Mouse (Mus musculus): ENCODE data around the gene Taar7d. TPM values are rescaled to one million over a fixed set of nuclear protein-coding genes. Genes with fewer than 3 reads are reported as not detected.

Gene Taar7d
- not detected in 2 replicates for polyA plus RNA-seq (2015; fragmentation: Nextera tagmentation; extraction: Ambion mirVana)

DNA sequence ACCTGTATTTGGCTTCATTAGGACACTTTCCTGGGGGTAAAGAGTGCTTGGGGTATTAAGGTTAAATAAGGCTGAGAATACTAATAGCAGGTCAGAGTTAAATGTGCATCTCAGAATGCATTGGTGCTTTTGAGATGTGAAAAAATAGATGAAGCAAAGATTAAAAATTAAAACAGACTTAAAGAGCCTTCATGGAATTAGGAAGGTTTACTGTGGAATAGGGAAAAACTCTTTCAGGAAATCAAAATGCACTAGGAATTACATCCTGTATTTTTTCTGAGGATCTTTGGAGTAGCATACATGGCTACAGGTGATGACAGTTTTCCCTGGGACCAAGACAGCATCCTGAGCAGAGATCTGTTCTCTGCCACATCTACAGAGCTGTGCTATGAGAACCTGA, at the start of gene Taar7d:
Gene Taar7d (plus strand): TSS at position 301 of the 400 bp plus-strand sequence.
- no peak for ATAC-seq (ENCODE audit: low read depth)
- Histone ChIP-seq H3K27ac (ENCODE audit: low read length) (no peak within 1 kb of the TSS), H3K36me3 (ENCODE audit: control insufficient read depth, insufficient read depth, low read length) (no peaks in the 10 kb centered on the region), H3K9me3 (ENCODE audit: control insufficient read depth, low read length) (no peaks in the 10 kb centered on the region), H3K27me3 (ENCODE audit: control insufficient read depth, insufficient read depth, low read depth, low read length) (no peaks in the 10 kb centered on the region), H3K9ac (ENCODE audit: low read length) (no peak within 1 kb of the TSS), H3K4me2 (ENCODE audit: low read depth, low read length) (no peak within 1 kb of the TSS), H3K4me3 (ENCODE audit: low read length) (no peak within 1 kb of the TSS), H3K4me1 (replicated peaks; ENCODE audit: control insufficient read depth, insufficient read depth, low read length) (no peaks in the 10 kb centered on the region)

- H3K4me1 ChIP-seq (replicated peaks; ENCODE audit: control insufficient read depth, insufficient read depth, low read length), result no peaks in the 10 kb centered on the region
- no peak for ATAC-seq (ENCODE audit: low read depth)
- H3K27me3 ChIP-seq (ENCODE audit: control insufficient read depth, insufficient read depth, low read depth, low read length), result no peaks in the 10 kb centered on the region
- no peak overlapping the region for H3K27ac ChIP-seq (ENCODE audit: low read length)
- H3K4me3 ChIP-seq (ENCODE audit: low read length), result no peak overlapping the region
- no peak overlapping the region for H3K4me2 ChIP-seq (ENCODE audit: low read depth, low read length)
- no peaks in the 10 kb centered on the region for H3K9me3 ChIP-seq (ENCODE audit: control insufficient read depth, low read length)
- no peaks in the 10 kb centered on the region for H3K36me3 ChIP-seq (ENCODE audit: control insufficient read depth, insufficient read depth, low read length)
- 54% methylated on average over 4 of the region's 4 CpGs for WGBS
- no peak overlapping the region for H3K9ac ChIP-seq (ENCODE audit: low read length)
These were observed 49.1 kb upstream of the Taar7d start for GRCm38 (mm10) chr10:23977958-23978357.

- Histone ChIP-seq H3K27me3 (ENCODE audit: control insufficient read depth, insufficient read depth, low read depth, low read length) (no peaks in the 10 kb centered on the region), H3K27ac (ENCODE audit: low read length) (no peak overlapping the region), H3K4me1 (replicated peaks; ENCODE audit: control insufficient read depth, insufficient read depth, low read length) (no peaks in the 10 kb centered on the region), H3K9me3 (ENCODE audit: control insufficient read depth, low read length) (no peaks in the 10 kb centered on the region), H3K4me3 (ENCODE audit: low read length) (no peak overlapping the region), H3K4me2 (ENCODE audit: low read depth, low read length) (no peak overlapping the region), H3K36me3 (ENCODE audit: control insufficient read depth, insufficient read depth, low read length) (no peaks in the 10 kb centered on the region), H3K9ac (ENCODE audit: low read length) (no peak overlapping the region)
- ATAC-seq (ENCODE audit: low read depth), result peak; percentile 54
- WGBS, result 34% methylated on average over 15 of the region's 16 CpGs
These were observed 47.9 kb upstream of the Taar7d start for GRCm38 (mm10) chr10:23978901-23979705.

- Histone ChIP-seq H3K4me2 (ENCODE audit: low read depth, low read length) (no peak within 1 kb of the TSS), H3K4me3 (ENCODE audit: low read length) (no peak within 1 kb of the TSS), H3K27me3 (ENCODE audit: control insufficient read depth, insufficient read depth, low read depth, low read length) (no peaks in the 10 kb centered on the region), H3K36me3 (ENCODE audit: control insufficient read depth, insufficient read depth, low read length) (no peaks in the 10 kb centered on the region), H3K4me1 (replicated peaks; ENCODE audit: control insufficient read depth, insufficient read depth, low read length) (no peaks in the 10 kb centered on the region), H3K9me3 (ENCODE audit: control insufficient read depth, low read length) (no peaks in the 10 kb centered on the region), H3K9ac (ENCODE audit: low read length) (no peak within 1 kb of the TSS), H3K27ac (ENCODE audit: low read length) (no peak within 1 kb of the TSS)
- no peak for ATAC-seq (ENCODE audit: low read depth)
- 65% methylated on average over 8 of the region's 8 CpGs for WGBS
These were observed 41.5 kb upstream of the Taar7d start, which contains the start of gene Taar6 for GRCm38 (mm10) chr10:23985546-23985945. Gene Taar6, minus strand, starts transcription at chr10:23985646.

GRCm38 (mm10) chr10:23986419-23986818, 40.6 kb upstream of the Taar7d start:
- WGBS, result 81% methylated on average over 5 of the region's 5 CpGs
- ATAC-seq (ENCODE audit: low read depth), result no peak
- Histone ChIP-seq H3K4me1 (replicated peaks; ENCODE audit: control insufficient read depth, insufficient read depth, low read length) (no peaks in the 10 kb centered on the region), H3K36me3 (ENCODE audit: control insufficient read depth, insufficient read depth, low read length) (no peaks in the 10 kb centered on the region), H3K9me3 (ENCODE audit: control insufficient read depth, low read length) (no peaks in the 10 kb centered on the region), H3K27me3 (ENCODE audit: control insufficient read depth, insufficient read depth, low read depth, low read length) (no peaks in the 10 kb centered on the region), H3K4me3 (ENCODE audit: low read length) (no peak overlapping the region), H3K4me2 (ENCODE audit: low read depth, low read length) (no peak overlapping the region), H3K27ac (ENCODE audit: low read length) (no peak overlapping the region), H3K9ac (ENCODE audit: low read length) (no peak overlapping the region)

- Histone ChIP-seq H3K9me3 (ENCODE audit: control insufficient read depth, low read length) (no peaks in the 10 kb centered on the region), H3K4me1 (replicated peaks; ENCODE audit: control insufficient read depth, insufficient read depth, low read length) (no peaks in the 10 kb centered on the region), H3K4me2 (ENCODE audit: low read depth, low read length) (no peak within 1 kb of the TSS), H3K4me3 (ENCODE audit: low read length) (no peak within 1 kb of the TSS), H3K27ac (ENCODE audit: low read length) (no peak within 1 kb of the TSS), H3K9ac (ENCODE audit: low read length) (no peak within 1 kb of the TSS), H3K36me3 (ENCODE audit: control insufficient read depth, insufficient read depth, low read length) (no peaks in the 10 kb centered on the region), H3K27me3 (ENCODE audit: control insufficient read depth, insufficient read depth, low read depth, low read length) (no peaks in the 10 kb centered on the region)
- 83% methylated on average over 3 of the region's 3 CpGs for WGBS
- no peak for ATAC-seq (ENCODE audit: low read depth)
These were observed 33.6 kb upstream of the Taar7d start, which contains the start of gene Taar7a for GRCm38 (mm10) chr10:23993381-23993780. Gene Taar7a, minus strand, starts transcription at chr10:23993481.

DNA sequence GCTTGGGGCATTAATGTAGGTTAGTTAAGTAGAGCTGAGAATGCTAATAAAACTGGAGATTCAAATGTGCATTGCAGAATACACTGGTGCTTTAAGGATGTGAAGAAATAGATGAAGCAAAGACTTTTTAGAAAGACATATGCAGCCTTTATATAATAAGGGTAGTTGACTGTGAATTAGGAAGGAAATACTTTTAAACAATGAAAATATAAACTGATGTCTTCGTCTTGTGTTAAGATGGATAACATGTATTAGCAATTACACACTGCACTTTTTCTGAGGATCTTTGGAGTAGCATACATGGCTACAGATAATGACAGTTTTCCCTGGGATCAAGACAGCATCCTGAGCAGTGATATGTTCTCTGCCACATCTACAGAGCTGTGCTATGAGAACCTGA, 27.4 kb upstream of the Taar7d start, which contains the start of gene Taar7b:
Gene Taar7b (plus strand): TSS at position 301 of the 400 bp plus-strand sequence.
- no peak for ATAC-seq (ENCODE audit: low read depth)
- Histone ChIP-seq H3K4me1 (replicated peaks; ENCODE audit: control insufficient read depth, insufficient read depth, low read length) (no peaks in the 10 kb centered on the region), H3K27ac (ENCODE audit: low read length) (no peak within 1 kb of the TSS), H3K9me3 (ENCODE audit: control insufficient read depth, low read length) (no peaks in the 10 kb centered on the region), H3K4me2 (ENCODE audit: low read depth, low read length) (no peak within 1 kb of the TSS), H3K36me3 (ENCODE audit: control insufficient read depth, insufficient read depth, low read length) (no peaks in the 10 kb centered on the region), H3K27me3 (ENCODE audit: control insufficient read depth, insufficient read depth, low read depth, low read length) (no peaks in the 10 kb centered on the region), H3K9ac (ENCODE audit: low read length) (no peak within 1 kb of the TSS), H3K4me3 (ENCODE audit: low read length) (no peak within 1 kb of the TSS)
- 64% methylated on average over 1 of the region's 1 CpGs for WGBS

DNA sequence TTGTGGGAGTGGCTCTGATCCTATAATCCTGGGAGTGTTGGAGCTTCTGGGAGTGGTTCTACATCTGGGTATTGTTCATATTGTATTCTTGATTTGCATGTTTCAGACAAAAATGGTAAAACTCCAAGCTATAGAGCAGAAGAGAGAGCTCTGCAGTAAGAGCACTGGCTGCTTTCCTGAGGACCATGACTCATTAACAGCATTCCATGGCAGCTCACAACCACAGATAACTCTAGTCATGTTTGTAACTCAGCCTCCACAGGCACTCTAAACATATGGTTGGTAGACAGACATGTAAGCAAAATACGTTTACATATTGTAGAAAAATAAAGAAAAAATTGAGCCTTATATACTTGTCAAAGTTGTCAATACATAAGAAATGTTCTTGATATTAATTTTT, 20.6 kb upstream of the Taar7d start:
- Histone ChIP-seq H3K4me1 (replicated peaks; ENCODE audit: control insufficient read depth, insufficient read depth, low read length) (no peaks in the 10 kb centered on the region), H3K9me3 (ENCODE audit: control insufficient read depth, low read length) (no peaks in the 10 kb centered on the region), H3K4me2 (ENCODE audit: low read depth, low read length) (no peak overlapping the region), H3K27ac (ENCODE audit: low read length) (no peak overlapping the region), H3K27me3 (ENCODE audit: control insufficient read depth, insufficient read depth, low read depth, low read length) (no peaks in the 10 kb centered on the region), H3K4me3 (ENCODE audit: low read length) (no peak overlapping the region), H3K36me3 (ENCODE audit: control insufficient read depth, insufficient read depth, low read length) (no peaks in the 10 kb centered on the region), H3K9ac (ENCODE audit: low read length) (no peak overlapping the region)
- WGBS, result 56% methylated on average over 1 of the region's 1 CpGs
- no peak for ATAC-seq (ENCODE audit: low read depth)

DNA sequence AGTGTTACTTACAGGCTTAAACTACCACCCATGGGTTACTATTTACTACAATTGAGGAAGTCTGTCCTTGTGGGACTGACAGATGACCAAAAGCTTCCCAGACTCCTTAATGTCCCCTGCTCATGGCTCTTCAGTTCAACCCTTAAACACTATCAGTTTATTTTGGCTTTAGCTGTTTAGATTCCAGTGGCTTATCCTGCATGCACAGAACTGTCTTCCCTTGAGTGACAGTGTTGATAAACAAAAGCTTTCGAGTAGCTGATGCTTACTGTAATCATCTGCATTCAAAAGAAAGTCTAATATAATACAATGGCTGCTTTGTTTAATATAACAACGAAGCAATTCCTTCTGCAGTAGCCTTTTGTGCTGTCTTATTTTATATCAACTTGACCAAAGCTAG, 20.0 kb upstream of the Taar7d start:
- 22% methylated on average over 2 of the region's 2 CpGs for WGBS
- Histone ChIP-seq H3K27me3 (ENCODE audit: control insufficient read depth, insufficient read depth, low read depth, low read length) (no peaks in the 10 kb centered on the region), H3K9ac (ENCODE audit: low read length) (no peak overlapping the region), H3K27ac (ENCODE audit: low read length) (no peak overlapping the region), H3K4me3 (ENCODE audit: low read length) (no peak overlapping the region), H3K4me1 (replicated peaks; ENCODE audit: control insufficient read depth, insufficient read depth, low read length) (no peaks in the 10 kb centered on the region), H3K36me3 (ENCODE audit: control insufficient read depth, insufficient read depth, low read length) (no peaks in the 10 kb centered on the region), H3K9me3 (ENCODE audit: control insufficient read depth, low read length) (no peaks in the 10 kb centered on the region), H3K4me2 (ENCODE audit: low read depth, low read length) (no peak overlapping the region)
- ATAC-seq (ENCODE audit: low read depth), result no peak
